Mouse (Mus musculus) MEL (cell line): ENCODE results near the gene Spsb1. TPM values are rescaled to one million over a fixed set of nuclear protein-coding genes. Genes with fewer than 3 reads are reported as not detected.

Source experiments
- DNase-seq: peaks from one replicate; pipeline ENCODE4 v3.0.0; 2011; ENCODE audit warnings: low read depth, low spot score
- H3K27ac ChIP-seq: 2 replicates; pipeline ENCODE4 v1.5.1; 2012; ENCODE audit warnings: low read depth, mild to moderate bottlenecking, control low read depth, low read length, moderate library complexity; ENCODE audit not compliant: control insufficient read depth
- H3K27me3 ChIP-seq, 2 experiments: fragments of 150-350 bp in 1 of 2; sonication (generic) in 1 of 2; 2 replicates each; pipeline ENCODE4 v1.6.1; 2012; ENCODE audit warnings: low read length in 2 of 2, mild to moderate bottlenecking in 2 of 2, improper control_type of control experiment in 1 of 2, moderate library complexity in 1 of 2; ENCODE audit not compliant: insufficient read depth in 2 of 2, control insufficient read depth in 1 of 2
- H3K36me3 ChIP-seq, 2 experiments: 2 replicates each; pipeline ENCODE4 v1.6.1; 2012 to 2014; ENCODE audit warnings: low read length in 2 of 2, improper control_type of control experiment in 1 of 2, inconsistent platforms in 1 of 2, mild to moderate bottlenecking in 1 of 2; ENCODE audit not compliant: insufficient read depth in 2 of 2, control insufficient read depth in 1 of 2
- H3K4me1 ChIP-seq, 2 experiments: fragments of 150-350 bp in 1 of 2; sonication (generic) in 1 of 2; 2 replicates each; pipeline ENCODE4 v1.6.1; 2012; ENCODE audit warnings: low read length in 2 of 2, improper control_type of control experiment in 1 of 2, mild to moderate bottlenecking in 1 of 2; ENCODE audit not compliant: insufficient read depth in 2 of 2, control insufficient read depth in 1 of 2
- H3K4me3 ChIP-seq, 2 experiments: fragments of 150-350 bp in 1 of 2; sonication (generic) in 1 of 2; 2 replicates each; pipeline ENCODE4 v1.5.1; 2012; ENCODE audit warnings: low read depth in 2 of 2, low read length in 2 of 2, mild to moderate bottlenecking in 2 of 2, moderate library complexity in 2 of 2, control low read depth in 1 of 2, improper control_type of control experiment in 1 of 2; ENCODE audit not compliant: control insufficient read depth in 1 of 2, insufficient read depth in 1 of 2
- H3K79me2 ChIP-seq: 2 replicates; pipeline ENCODE4 v1.6.1; 2012; ENCODE audit warnings: mild to moderate bottlenecking, low read length, moderate library complexity; ENCODE audit not compliant: control insufficient read depth, poor library complexity, insufficient read depth
- H3K9ac ChIP-seq: 2 replicates; pipeline ENCODE4 v1.6.1; 2012; ENCODE audit warnings: low read depth, mild to moderate bottlenecking, control low read depth, low read length, moderate library complexity; ENCODE audit not compliant: control insufficient read depth, poor library complexity, severe bottlenecking
- H3K9me3 ChIP-seq: fragments of 150-350 bp; sonication (generic); replicated peaks from 2 replicates; pipeline ENCODE4 v1.6.1; 2012; ENCODE audit warnings: mild to moderate bottlenecking, low read length, improper control_type of control experiment, moderate library complexity; ENCODE audit not compliant: insufficient read depth
- BHLHE40 ChIP-seq: IDR thresholded peaks from 2 replicates; pipeline ENCODE4 v1.6.1; 2012; ENCODE audit warnings: low read depth, mild to moderate bottlenecking, inconsistent platforms, low read length, improper control_type of control experiment, borderline replicate concordance
- CHD2 ChIP-seq: IDR thresholded peaks from 2 replicates; pipeline ENCODE4 v1.6.1; 2011; ENCODE audit warnings: low read length, improper control_type of control experiment
- EP300 ChIP-seq, 2 experiments: IDR thresholded peaks; 2 replicates each; pipeline ENCODE4 v1.6.1; 2011; ENCODE audit warnings: improper control_type of control experiment in 2 of 2, low read length in 2 of 2, low read depth in 1 of 2, mild to moderate bottlenecking in 1 of 2
- ETS1 ChIP-seq: IDR thresholded peaks from 2 replicates; pipeline ENCODE4 v1.6.1; 2012; ENCODE audit warnings: low read depth, mild to moderate bottlenecking, inconsistent platforms, low read length, improper control_type of control experiment, moderate library complexity
- GABPA ChIP-seq: IDR thresholded peaks from 2 replicates; pipeline ENCODE4 v1.6.1; 2012; ENCODE audit warnings: low read depth, mild to moderate bottlenecking, inconsistent platforms, low read length, improper control_type of control experiment, moderate library complexity
- JUND ChIP-seq: IDR thresholded peaks from 2 replicates; pipeline ENCODE4 v1.6.1; 2011; ENCODE audit warnings: low read depth, mild to moderate bottlenecking, improper control_type of control experiment, low read length
- MAFK ChIP-seq: IDR thresholded peaks from 2 replicates; pipeline ENCODE4 v1.6.1; 2011; ENCODE audit warnings: low read depth, mild to moderate bottlenecking, low read length, improper control_type of control experiment, borderline replicate concordance
- MAX ChIP-seq: IDR thresholded peaks from 2 replicates; pipeline ENCODE4 v1.6.1; 2011; ENCODE audit warnings: low read length, improper control_type of control experiment
- MXI1 ChIP-seq: IDR thresholded peaks from 2 replicates; pipeline ENCODE4 v1.6.1; 2011; ENCODE audit warnings: mild to moderate bottlenecking, low read depth, low read length, improper control_type of control experiment
- MYC ChIP-seq: IDR thresholded peaks from 2 replicates; pipeline ENCODE4 v1.6.1; 2011; ENCODE audit warnings: low read depth, mild to moderate bottlenecking, low read length, improper control_type of control experiment, moderate library complexity
- NELFE ChIP-seq: IDR thresholded peaks from 2 replicates; pipeline ENCODE4 v1.6.1; 2011; ENCODE audit warnings: low read depth, low read length, improper control_type of control experiment
- NRF1 ChIP-seq: IDR thresholded peaks from 2 replicates; pipeline ENCODE4 v1.6.1; 2014; ENCODE audit warnings: low read depth, mild to moderate bottlenecking, inconsistent platforms, low read length, improper control_type of control experiment, moderate library complexity; ENCODE audit not compliant: poor library complexity, insufficient read depth, severe bottlenecking
- POLR2AphosphoS2 ChIP-seq: IDR thresholded peaks from 2 replicates; pipeline ENCODE4 v1.6.1; 2011; ENCODE audit warnings: low read length, improper control_type of control experiment
- POLR2AphosphoS5 ChIP-seq: IDR thresholded peaks from 2 replicates; pipeline ENCODE4 v1.6.1; 2012; ENCODE audit warnings: low read depth, borderline replicate concordance, mild to moderate bottlenecking, inconsistent platforms, low read length, moderate library complexity, mixed read lengths
- RCOR1 ChIP-seq: IDR thresholded peaks from 2 replicates; pipeline ENCODE4 v1.6.1; 2012; ENCODE audit warnings: low read depth, mild to moderate bottlenecking, inconsistent platforms, low read length, improper control_type of control experiment
- SIN3A ChIP-seq: IDR thresholded peaks from 2 replicates; pipeline ENCODE4 v1.6.1; 2012; ENCODE audit warnings: low read length, improper control_type of control experiment, inconsistent platforms
- TCF12 ChIP-seq: IDR thresholded peaks from 2 replicates; pipeline ENCODE4 v1.6.1; 2014; ENCODE audit warnings: low read depth, mild to moderate bottlenecking, inconsistent platforms, low read length, improper control_type of control experiment, moderate library complexity
- USF1 ChIP-seq: IDR thresholded peaks from 2 replicates; pipeline ENCODE4 v1.6.1; 2014; ENCODE audit warnings: low read depth, mild to moderate bottlenecking, inconsistent platforms, low read length, improper control_type of control experiment, moderate library complexity
- ZKSCAN1 ChIP-seq: IDR thresholded peaks from 2 replicates; pipeline ENCODE4 v1.6.1; 2012; ENCODE audit warnings: low read depth, mild to moderate bottlenecking, inconsistent platforms, low read length, improper control_type of control experiment, moderate library complexity
- ZNF384 ChIP-seq: IDR thresholded peaks from 2 replicates; pipeline ENCODE4 v1.6.1; 2012; ENCODE audit warnings: low read depth, mild to moderate bottlenecking, inconsistent platforms, low read length, improper control_type of control experiment
- polyA plus RNA-seq, 2 experiments: library from polyadenylated mRNA; stranded (reverse) in 1 of 2; unstranded in 1 of 2; fragments of >175 nt in 1 of 2; fragments of >200 nt in 1 of 2; gene quantifications; 2 replicates each; pipeline versions ENCODE4 v1.2.1 to v1.2.4; 2012; ENCODE audit warnings: low replicate concordance in 2 of 2, low read depth in 1 of 2; ENCODE audit not compliant: insufficient read length in 2 of 2, insufficient read depth in 1 of 2, missing spikeins in 1 of 2
- total RNA-seq: library from RNA; depleted of rRNA; stranded (reverse); fragments of 300-350 nt; gene quantifications from 2 replicates; pipeline ENCODE4 v1.2.3, GENCODE M21; 2012

Spsb1 gene
- total and polyA plus RNA-seq, 3 experiments, result 0.12 to 0.25 TPM; not detected in 1

DNA sequence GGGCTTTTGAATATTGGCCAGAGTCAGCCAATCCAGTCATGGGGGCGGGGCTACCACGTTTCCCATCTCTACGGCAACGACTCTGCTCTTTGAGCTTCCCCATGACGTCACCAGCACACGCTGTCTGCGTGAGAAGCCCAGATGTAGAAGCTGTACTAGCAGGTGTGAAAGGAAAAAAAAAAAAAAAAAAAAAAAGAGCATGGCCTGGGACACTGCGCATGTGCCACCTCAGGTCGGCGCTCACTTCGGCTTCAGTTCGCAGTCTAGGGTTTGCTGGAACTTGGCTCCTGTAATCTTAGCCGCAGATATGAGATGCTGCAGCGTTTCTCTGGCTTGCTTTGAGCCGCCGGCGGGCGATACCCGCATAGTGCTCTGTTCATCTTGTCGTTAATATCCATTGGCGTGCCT is 100.5 kb downstream of the Spsb1 start:
- Histone ChIP-seq H3K79me2 (no peaks in the 10 kb centered on the region), H3K9me3 (no peaks in the 10 kb centered on the region), H3K4me3 (peak overlapping the region; percentile 43 to 48), H3K9ac (peak overlapping the region; percentile 52), H3K27ac (peak overlapping the region; percentile 53), H3K27me3 (peaks cover 0 to 2% of the 10 kb centered on the region in 2 experiments; a peak in 3 of 4 replicates)
- peak; percentile 94 for DNase-seq
- peak; percentile 63 for TF ChIP-seq SIN3A
- 0 out of 2 replicates have a peak, but pooled peaks have one; percentile 26 for TF ChIP-seq NELFE
- TF ChIP-seq ZKSCAN1, result peak; percentile 60; the same call in 1 of the 2 replicates
- TF ChIP-seq MYC, result peak; percentile 73
- peak; percentile 67 for TF ChIP-seq BHLHE40
- TF ChIP-seq CHD2, result no peak
- 0 out of 2 replicates have a peak, but pooled peaks have one; percentile 13 for TF ChIP-seq USF1
- TF ChIP-seq MAFK, result no peak
- peak; percentile 82 for TF ChIP-seq ETS1
- 0 out of 4 replicates have a peak, but pooled peaks of 1 of the 2 experiments have one; percentile 39 for TF ChIP-seq EP300 (IDR thresholded peaks at IDR 0.05; ENCODE audit: low read depth in 1 of 2, low read length in 2 of 2)
- peak; percentile 73 for TF ChIP-seq MXI1
- TF ChIP-seq JUND, result peak; percentile 14; the same call in 1 of the 2 replicates
- peak; percentile 99 for TF ChIP-seq ZNF384
- TF ChIP-seq TCF12, result peak; percentile 66
- peak; percentile 30; the same call in 1 of the 2 replicates for TF ChIP-seq RCOR1
- TF ChIP-seq NRF1, result peak; percentile 82
- TF ChIP-seq GABPA, result no peak
- TF ChIP-seq POLR2AphosphoS2, result no peak
- no peak for TF ChIP-seq POLR2AphosphoS5
- peak; percentile 84 for TF ChIP-seq MAX
- TF ChIP-seq, all 39 proteins: peak for 15
- peaks cover 0 to 7% of the 10 kb centered on the region in 2 experiments; a peak in 1 of 4 replicates for H3K36me3 ChIP-seq
- H3K4me1 ChIP-seq, result peaks cover 4 to 20% of the 10 kb centered on the region in 2 experiments; a peak in 3 of 4 replicates
